Mouse (Mus musculus) hindbrain, embryonic 10.5 days (tissue): ENCODE data around the gene Cmtr2. TPM values are rescaled to one million over a fixed set of nuclear protein-coding genes. Genes with fewer than 3 reads are reported as not detected.

Experiments used
- DNase-seq: peaks from one replicate; pipeline ENCODE4 v3.0.0-alpha.2; 2017; ENCODE audit warnings: low spot score
- H3K27ac ChIP-seq: fragments of 300-500 bp; sonication (generic); 2 replicates; pipeline ENCODE4 v1.5.1; 2016; ENCODE audit warnings: mild to moderate bottlenecking, moderate library complexity
- H3K27me3 ChIP-seq: fragments of 300-500 bp; sonication (generic); 2 replicates; pipeline ENCODE4 v1.6.1; 2016; ENCODE audit warnings: mild to moderate bottlenecking; ENCODE audit not compliant: poor library complexity, insufficient read depth, severe bottlenecking
- H3K36me3 ChIP-seq: fragments of 300-500 bp; sonication (generic); 2 replicates; pipeline ENCODE4 v1.6.1; 2016; ENCODE audit warnings: mild to moderate bottlenecking, moderate library complexity
- H3K4me1 ChIP-seq: fragments of 300-500 bp; sonication (generic); replicated peaks from 2 replicates; pipeline ENCODE4 v1.6.1; 2016; ENCODE audit warnings: mild to moderate bottlenecking
- H3K4me3 ChIP-seq: fragments of 300-500 bp; sonication (generic); 2 replicates; pipeline ENCODE4 v1.5.1; 2016; ENCODE audit warnings: mild to moderate bottlenecking, moderate library complexity
- H3K9me3 ChIP-seq: fragments of 300-500 bp; sonication (generic); 2 replicates; pipeline ENCODE4 v1.6.1; 2016; ENCODE audit warnings: mild to moderate bottlenecking, moderate library complexity
- WGBS: fragments of 180-500 bp; shearing (Covaris S2); methylation state at CpG from one replicate; pipeline ENCODE4 v1.1.7; 2016; 5-methylcytosine and 5-hydroxymethylcytosine counted together
- polyA plus RNA-seq: library from polyadenylated mRNA; unstranded; fragments of >200 nt; fragmentation: Nextera tagmentation; extraction: Ambion mirVana; gene quantifications from 2 replicates; pipeline ENCODE4 v1.2.1, GENCODE M21; 2016

The Cmtr2 gene
- polyA plus RNA-seq, 1 experiment from 2014 or later, result 9.6 TPM

- Histone ChIP-seq H3K4me1 (peaks cover 15% of the 10 kb centered on the region), H3K9me3 (no peaks in the 10 kb centered on the region), H3K4me3 (no peak overlapping the region), H3K36me3 (no peaks in the 10 kb centered on the region), H3K27me3 (no peaks in the 10 kb centered on the region), H3K27ac (no peak overlapping the region)
- DNase-seq, result no peak
- WGBS, result 91% methylated on average over 4 of the region's 4 CpGs
Observed at GRCm38 (mm10) chr8:110270659-110271058, 55.2 kb downstream of the Cmtr2 start.

- DNase-seq, result no peak
- WGBS, result 58% methylated on average over 2 of the region's 2 CpGs
- Histone ChIP-seq H3K36me3 (no peaks in the 10 kb centered on the region), H3K4me1 (no peaks in the 10 kb centered on the region), H3K9me3 (no peaks in the 10 kb centered on the region), H3K4me3 (no peak overlapping the region), H3K27ac (no peak overlapping the region), H3K27me3 (no peaks in the 10 kb centered on the region)
Observed at GRCm38 (mm10) chr8:110273394-110273793, 57.9 kb downstream of the Cmtr2 start.

Other genes with a start within 250 kb of the Cmtr2 start
- gene Tat, start 225.2 kb upstream of the Cmtr2 start, polyA plus RNA-seq, result not detected in 2 replicates
- gene Chst4, start 175.9 kb upstream of the Cmtr2 start, polyA plus RNA-seq, result not detected in 2 replicates
- 8.6 and 9.4 TPM in 2 replicates for gene Zfp612, start 135.9 kb upstream of the Cmtr2 start, polyA plus RNA-seq
- gene Gm21964, start 114.5 kb upstream of the Cmtr2 start, polyA plus RNA-seq, result not detected in 2 replicates
- not detected in 2 replicates for gene Gm17720, start 112.9 kb upstream of the Cmtr2 start, polyA plus RNA-seq
- 7.2 and 28.1 TPM in 2 replicates for gene Calb2, start 47.5 kb upstream of the Cmtr2 start, polyA plus RNA-seq
- gene Hydin, start 51.3 kb downstream of the Cmtr2 start, polyA plus RNA-seq, result 0.29 and 0.52 TPM in 2 replicates